Mouse (Mus musculus) thymus, adult 2 months (tissue): ENCODE measurements around the gene Lingo1. TPM values are rescaled to one million over a fixed set of nuclear protein-coding genes. Genes with fewer than 3 reads are reported as not detected.

Experiments
- DNase-seq: peaks from one replicate; pipeline ENCODE4 v3.0.0; 2021
- H3K27ac ChIP-seq: fragments of 200-500 bp; 2 replicates; pipeline ENCODE4 v1.5.1; 2012; ENCODE audit warnings: low read length, control low read depth; ENCODE audit not compliant: control insufficient read depth, insufficient read depth
- H3K27me3 ChIP-seq: fragments of 200-500 bp; 2 replicates; pipeline ENCODE4 v1.6.1; 2012; ENCODE audit warnings: mild to moderate bottlenecking, low read length, moderate library complexity, mixed read lengths; ENCODE audit not compliant: control insufficient read depth, insufficient read depth
- H3K36me3 ChIP-seq: fragments of 200-500 bp; 2 replicates; pipeline ENCODE4 v1.6.1; 2012; ENCODE audit warnings: mild to moderate bottlenecking, low read length, moderate library complexity; ENCODE audit not compliant: control insufficient read depth, insufficient read depth
- H3K4me1 ChIP-seq: fragments of 200-500 bp; replicated peaks from 2 replicates; pipeline ENCODE4 v1.6.1; 2012; ENCODE audit warnings: low read length; ENCODE audit not compliant: control insufficient read depth, insufficient read depth
- H3K4me3 ChIP-seq: fragments of 200-500 bp; 2 replicates; pipeline ENCODE4 v1.5.1; 2012; ENCODE audit warnings: mild to moderate bottlenecking, low read length, control low read depth, moderate library complexity; ENCODE audit not compliant: control insufficient read depth, insufficient read depth
- CTCF ChIP-seq: fragments of 200-500 bp; IDR thresholded peaks from 2 replicates; pipeline ENCODE4 v1.5.1; 2012; ENCODE audit warnings: mild to moderate bottlenecking, control low read depth, low read length, moderate library complexity, borderline replicate concordance; ENCODE audit not compliant: control insufficient read depth, poor library complexity, insufficient read depth; ENCODE audit errors: extremely low read depth
- POLR2A ChIP-seq: fragments of 200-500 bp; IDR thresholded peaks from 2 replicates; pipeline ENCODE4 v1.6.1; 2012; ENCODE audit warnings: mild to moderate bottlenecking, low read length, control low read depth, moderate library complexity; ENCODE audit not compliant: control insufficient read depth, poor library complexity, insufficient read depth; ENCODE audit errors: extremely low read depth
- WGBS: fragments of 180-500 bp; shearing (Covaris S2); methylation state at CpG from one replicate; pipeline ENCODE4 v1.1.7; 2018; 5-methylcytosine and 5-hydroxymethylcytosine counted together
- polyA plus RNA-seq: library from polyadenylated mRNA; depleted of rRNA; stranded (reverse); fragments of >200 nt; gene quantifications from 2 replicates; pipeline ENCODE4 v1.2.3, GENCODE M21; 2012

Gene Lingo1
- polyA plus RNA-seq, 1 experiment = 5.2 TPM

DNA sequence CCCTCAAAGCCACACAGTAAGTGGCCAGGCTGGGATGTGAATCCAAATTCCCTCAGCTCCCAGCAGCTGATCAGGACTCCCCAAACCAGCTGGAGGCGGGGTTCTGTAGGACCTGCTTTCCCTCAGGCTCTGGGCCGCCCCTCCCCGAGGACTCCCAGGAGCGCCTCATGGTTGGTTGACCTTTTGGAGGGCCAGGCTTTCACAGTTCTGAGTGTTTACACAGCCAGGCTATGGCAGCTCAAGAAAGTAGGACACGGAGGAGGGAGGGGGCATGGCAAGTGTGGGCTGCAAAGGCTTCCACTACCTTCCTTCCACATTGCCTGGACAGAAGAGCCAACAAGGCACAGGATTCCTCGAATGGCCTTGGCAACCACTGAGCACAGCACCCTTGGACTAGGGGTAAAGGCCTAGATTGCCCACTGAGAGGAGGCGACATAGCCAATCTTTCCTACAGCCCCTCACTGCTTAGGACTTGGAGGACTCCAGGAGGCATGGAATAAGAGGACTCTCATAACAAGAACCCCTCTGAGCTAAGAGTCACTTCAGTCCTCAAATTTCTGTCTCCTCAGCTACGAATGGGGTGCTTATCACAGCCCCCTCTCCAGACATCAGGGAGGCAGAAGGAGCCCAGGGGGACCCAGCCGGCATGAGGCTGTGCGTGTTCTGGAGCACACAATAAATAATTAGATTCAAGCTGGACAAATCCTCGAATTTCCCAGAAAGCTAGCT, 29.5 kb downstream of the Lingo1 start:
- 80% methylated on average over 11 of the region's 11 CpGs for WGBS
- TF ChIP-seq CTCF = no peak
- no peak for TF ChIP-seq POLR2A
- H3K27me3 ChIP-seq = no peaks in the 10 kb centered on the region
- H3K27ac ChIP-seq = no peak overlapping the region
- no peaks in the 10 kb centered on the region for H3K4me1 ChIP-seq
- DNase-seq = no peak
- H3K4me3 ChIP-seq = no peak overlapping the region
- no peaks in the 10 kb centered on the region for H3K36me3 ChIP-seq

DNA sequence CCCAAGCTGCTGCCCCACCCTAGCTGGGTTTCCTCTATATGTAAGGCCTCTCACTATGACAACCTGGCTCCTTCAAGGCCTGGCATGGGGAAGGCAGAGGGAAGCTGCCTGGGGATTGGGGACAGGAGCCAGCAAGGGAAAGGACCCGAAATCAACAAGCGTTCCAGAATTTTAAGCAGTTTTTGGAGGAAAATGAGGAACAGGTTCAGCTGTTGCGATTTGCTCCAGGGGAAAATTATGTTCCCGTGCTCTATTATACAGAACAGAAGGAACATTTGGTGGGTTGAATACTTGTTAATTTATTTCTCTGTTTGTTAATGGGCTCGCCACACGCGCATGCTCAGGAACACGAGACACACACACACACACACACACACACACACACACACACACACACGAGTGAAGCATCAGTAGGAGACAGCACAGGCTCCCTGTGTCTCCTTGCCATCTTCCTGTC, 34.1 kb downstream of the Lingo1 start:
- Histone ChIP-seq H3K27me3 (no peaks in the 10 kb centered on the region), H3K4me1 (no peaks in the 10 kb centered on the region), H3K4me3 (no peak overlapping the region), H3K36me3 (no peaks in the 10 kb centered on the region), H3K27ac (no peak overlapping the region)
- WGBS = 94% methylated on average over 9 of the region's 9 CpGs
- TF ChIP-seq POLR2A (no peak), CTCF (no peak)
- no peak for DNase-seq

DNA sequence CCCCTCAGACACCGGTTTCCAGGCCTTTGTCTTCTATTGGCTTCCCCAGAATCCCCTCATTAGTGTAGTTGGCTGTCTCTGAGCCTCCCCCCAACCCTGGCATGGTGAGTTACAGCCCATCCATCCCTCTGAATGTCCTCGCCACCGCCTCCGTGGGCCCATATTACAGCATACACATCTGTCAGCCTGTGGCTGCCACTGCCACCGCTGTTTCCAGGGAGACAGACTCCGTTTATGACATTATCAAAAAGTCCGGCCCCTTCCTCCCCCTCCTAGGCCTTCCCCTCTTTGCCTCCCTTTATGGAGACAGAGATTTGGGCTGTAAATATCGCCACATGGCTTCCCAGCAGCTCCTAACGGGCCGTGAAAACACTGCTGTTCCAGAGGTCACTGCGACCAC, 38.5 kb downstream of the Lingo1 start:
- no peak for TF ChIP-seq POLR2A
- no peak for TF ChIP-seq CTCF
- DNase-seq = no peak
- H3K27ac ChIP-seq = no peak overlapping the region
- no peaks in the 10 kb centered on the region for H3K36me3 ChIP-seq
- 36% methylated on average over 11 of the region's 11 CpGs for WGBS
- H3K4me1 ChIP-seq = no peaks in the 10 kb centered on the region
- H3K27me3 ChIP-seq = no peaks in the 10 kb centered on the region
- H3K4me3 ChIP-seq = no peak overlapping the region

DNA sequence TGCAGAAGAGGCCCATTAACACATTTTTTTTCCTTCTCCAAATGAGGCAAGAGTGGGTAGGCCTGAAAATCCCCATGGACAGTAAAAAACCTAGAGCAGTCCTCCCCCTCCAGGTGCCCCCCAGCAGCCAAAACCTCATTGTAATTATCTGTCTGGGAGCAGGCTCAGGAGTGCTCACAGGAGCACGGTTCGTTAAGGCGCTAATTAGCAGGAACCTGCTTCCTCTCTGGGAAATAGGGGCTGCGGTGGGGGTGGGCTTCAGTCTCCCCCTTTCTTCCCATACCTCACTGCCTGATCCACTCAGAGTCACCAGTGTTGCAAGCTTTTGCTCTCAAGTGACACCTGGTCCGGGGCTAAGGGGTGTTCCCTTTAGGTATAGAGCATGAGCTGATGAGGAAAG, 41.1 kb downstream of the Lingo1 start:
- Histone ChIP-seq H3K4me3 (no peak overlapping the region), H3K27ac (no peak overlapping the region), H3K4me1 (no peaks in the 10 kb centered on the region), H3K27me3 (no peaks in the 10 kb centered on the region), H3K36me3 (no peaks in the 10 kb centered on the region)
- DNase-seq = no peak
- TF ChIP-seq POLR2A (no peak), CTCF (no peak)
- 88% methylated on average over 5 of the region's 5 CpGs for WGBS

DNA sequence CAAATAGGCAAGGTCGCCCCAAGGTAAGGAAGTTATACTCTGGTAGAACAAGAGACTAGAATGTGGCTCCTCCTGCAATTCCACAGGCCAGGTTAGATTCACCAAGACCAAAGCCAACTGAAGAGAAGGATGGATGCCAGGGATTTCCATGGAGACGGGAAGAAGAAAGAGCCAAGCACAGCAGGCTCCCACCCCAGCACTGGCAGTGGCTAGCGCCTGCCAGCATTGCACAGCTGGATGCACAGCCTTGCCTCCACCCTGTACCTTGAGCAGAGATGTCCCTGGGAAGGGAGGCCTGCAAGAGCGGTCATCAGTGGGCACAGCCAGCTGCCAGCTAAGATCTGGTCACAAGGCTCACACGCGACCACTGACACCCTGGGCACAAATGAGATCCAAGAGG, 42.9 kb downstream of the Lingo1 start:
- Histone ChIP-seq H3K27me3 (no peaks in the 10 kb centered on the region), H3K36me3 (no peaks in the 10 kb centered on the region), H3K4me1 (no peaks in the 10 kb centered on the region), H3K27ac (no peak overlapping the region), H3K4me3 (no peak overlapping the region)
- DNase-seq = no peak
- WGBS = 89% methylated on average over 6 of the region's 6 CpGs
- TF ChIP-seq POLR2A = no peak
- TF ChIP-seq CTCF = no peak

DNA sequence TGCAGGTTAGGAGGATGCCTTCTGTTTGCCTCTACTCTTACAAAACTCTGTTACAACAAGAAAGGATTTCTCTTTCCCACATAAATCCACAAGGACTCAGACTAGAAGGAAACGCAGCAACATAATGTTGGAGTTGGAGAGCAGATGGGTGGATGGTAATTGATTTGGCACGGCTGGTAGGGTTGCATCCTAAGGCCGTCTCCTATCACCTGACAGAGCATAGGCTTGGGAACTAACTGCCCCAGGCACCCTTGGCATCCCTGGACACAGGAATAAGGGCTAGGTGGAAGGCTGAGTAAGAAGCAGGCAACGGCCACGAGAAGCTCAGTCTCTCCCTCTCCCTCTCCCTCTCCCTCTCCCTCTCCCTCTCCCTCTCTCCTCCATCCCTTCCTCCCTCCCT, 48.2 kb downstream of the Lingo1 start:
- 84% methylated on average over 5 of the region's 5 CpGs for WGBS
- no peak for DNase-seq
- Histone ChIP-seq H3K4me1 (no peaks in the 10 kb centered on the region), H3K4me3 (no peak overlapping the region), H3K36me3 (no peaks in the 10 kb centered on the region), H3K27ac (no peak overlapping the region), H3K27me3 (no peaks in the 10 kb centered on the region)
- no peak for TF ChIP-seq POLR2A
- TF ChIP-seq CTCF = no peak

DNA sequence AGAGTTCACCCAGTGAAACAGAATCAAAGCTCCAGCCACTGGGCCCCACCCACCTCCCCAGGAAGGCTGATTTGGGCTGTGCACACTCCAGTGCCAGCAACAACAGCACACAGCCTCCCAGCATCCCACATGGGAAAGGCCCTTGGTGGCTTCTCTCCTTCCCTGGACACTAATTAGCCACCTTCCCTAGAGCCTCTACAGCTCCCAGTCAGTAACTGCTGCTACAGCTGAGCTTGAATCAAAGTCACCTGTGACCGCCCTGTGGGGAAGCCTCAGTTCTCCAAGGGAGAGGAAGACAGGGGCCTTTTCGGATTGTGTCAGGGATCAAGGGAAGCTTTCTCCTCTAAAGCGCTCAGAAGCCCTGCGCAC, 49.4 kb downstream of the Lingo1 start:
- DNase-seq = no peak
- Histone ChIP-seq H3K27me3 (no peaks in the 10 kb centered on the region), H3K4me1 (no peaks in the 10 kb centered on the region), H3K4me3 (no peak overlapping the region), H3K36me3 (no peaks in the 10 kb centered on the region), H3K27ac (no peak overlapping the region)
- WGBS = 88% methylated on average over 4 of the region's 4 CpGs
- no peak for TF ChIP-seq CTCF
- TF ChIP-seq POLR2A = no peak
